Mouse (Mus musculus) hindbrain, embryonic 14.5 days (tissue): Measurements from ENCODE around the gene Sh3tc1. TPM values are rescaled to one million over a fixed set of nuclear protein-coding genes. Genes with fewer than 3 reads are reported as not detected.

ENCODE experiments used
- ATAC-seq: fragments of 200-750 bp; cut with Nextera tagmentation; 2 replicates; pipeline ENCODE4 v1.8.0; 2017; ENCODE audit warnings: moderate number of reproducible peaks, mild to moderate bottlenecking, moderate TSS enrichment, moderate library complexity; ENCODE audit not compliant: low FRiP score
- DNase-seq: peaks from one replicate; pipeline ENCODE4 v3.0.0-alpha.2; 2015; ENCODE audit warnings: low spot score
- H3K27ac ChIP-seq: fragments of 300-500 bp; sonication (generic); 2 replicates; pipeline ENCODE4 v1.5.1; 2014; ENCODE audit warnings: mild to moderate bottlenecking, moderate library complexity
- H3K27me3 ChIP-seq: fragments of 300-500 bp; sonication (generic); 2 replicates; pipeline ENCODE4 v1.6.1; 2014; ENCODE audit warnings: mild to moderate bottlenecking, low read length, mixed read lengths; ENCODE audit not compliant: control insufficient read depth, insufficient read depth
- H3K36me3 ChIP-seq: fragments of 300-500 bp; sonication (generic); replicated peaks from 2 replicates; pipeline ENCODE4 v1.6.1; 2014; ENCODE audit not compliant: control insufficient read depth, insufficient read depth
- H3K4me1 ChIP-seq: fragments of 300-500 bp; sonication (generic); replicated peaks from 2 replicates; pipeline ENCODE4 v1.6.1; 2014; ENCODE audit warnings: antibody characterized with exemption, low read length, mixed read lengths; ENCODE audit not compliant: control insufficient read depth, insufficient read depth
- H3K4me2 ChIP-seq: fragments of 300-500 bp; sonication (generic); replicated peaks from 2 replicates; pipeline ENCODE4 v1.6.1; 2014; ENCODE audit warnings: mild to moderate bottlenecking, moderate library complexity
- H3K4me3 ChIP-seq: fragments of 300-500 bp; sonication (generic); replicated peaks from 2 replicates; pipeline ENCODE4 v1.5.1; 2014; ENCODE audit warnings: mild to moderate bottlenecking, low read length
- H3K9ac ChIP-seq: fragments of 300-500 bp; sonication (generic); 2 replicates; pipeline ENCODE4 v1.6.1; 2014
- H3K9me3 ChIP-seq: fragments of 300-500 bp; sonication (generic); 2 replicates; pipeline ENCODE4 v1.6.1; 2016; ENCODE audit warnings: low read length; ENCODE audit not compliant: control insufficient read depth
- WGBS: fragments of 180-500 bp; shearing (Covaris S2); extraction: QIAGEN DNeasy Blood & Tissue Kit; methylation state at CpG from one replicate; pipeline ENCODE4 v1.1.7; 2014; 5-methylcytosine and 5-hydroxymethylcytosine counted together
- polyA plus RNA-seq: library from polyadenylated mRNA; unstranded; fragments of >200 nt; fragmentation: Nextera tagmentation; extraction: Ambion mirVana; gene quantifications from 2 replicates; pipeline ENCODE4 v1.2.1, GENCODE M21; 2014

Gene Sh3tc1
- polyA plus RNA-seq, 1 experiment from 2014 or later: 2.5 TPM

DNA sequence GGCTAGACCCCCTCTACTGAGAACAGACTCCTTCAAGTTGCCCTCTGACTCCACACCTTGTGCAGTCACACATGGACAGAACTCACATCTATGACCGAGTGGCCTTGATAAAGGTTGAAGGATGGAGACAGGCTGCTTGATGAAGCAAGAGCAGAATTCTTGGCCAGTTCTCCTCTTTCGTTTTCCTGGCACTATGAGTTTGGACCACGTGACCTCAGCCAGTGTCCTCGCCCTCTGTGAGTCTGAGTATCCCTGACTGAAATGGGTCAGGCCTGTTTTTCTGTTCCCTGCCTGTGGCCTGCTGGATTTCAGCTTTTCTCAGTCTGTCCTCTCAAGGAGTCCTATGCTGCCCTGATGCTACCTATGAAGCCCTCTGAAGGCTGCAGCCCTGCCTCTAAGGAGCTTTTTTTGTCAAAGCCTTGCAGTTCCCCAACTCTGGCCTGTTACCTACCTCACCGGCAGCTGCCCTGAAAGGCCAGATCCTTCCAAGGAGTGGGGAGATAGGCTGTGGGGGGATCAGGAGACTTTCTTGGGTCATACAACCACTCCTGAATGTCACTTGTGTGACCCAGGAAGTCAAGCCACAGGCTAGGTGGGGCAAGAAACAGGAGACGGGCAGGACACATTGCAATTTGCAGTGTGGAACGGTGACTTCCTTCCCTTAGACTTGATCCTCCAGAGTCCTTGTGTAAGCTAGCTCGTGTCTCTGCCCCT lies 3.6 kb upstream of the Sh3tc1 start:
- WGBS: 81% methylated on average over 8 of the region's 8 CpGs

DNA sequence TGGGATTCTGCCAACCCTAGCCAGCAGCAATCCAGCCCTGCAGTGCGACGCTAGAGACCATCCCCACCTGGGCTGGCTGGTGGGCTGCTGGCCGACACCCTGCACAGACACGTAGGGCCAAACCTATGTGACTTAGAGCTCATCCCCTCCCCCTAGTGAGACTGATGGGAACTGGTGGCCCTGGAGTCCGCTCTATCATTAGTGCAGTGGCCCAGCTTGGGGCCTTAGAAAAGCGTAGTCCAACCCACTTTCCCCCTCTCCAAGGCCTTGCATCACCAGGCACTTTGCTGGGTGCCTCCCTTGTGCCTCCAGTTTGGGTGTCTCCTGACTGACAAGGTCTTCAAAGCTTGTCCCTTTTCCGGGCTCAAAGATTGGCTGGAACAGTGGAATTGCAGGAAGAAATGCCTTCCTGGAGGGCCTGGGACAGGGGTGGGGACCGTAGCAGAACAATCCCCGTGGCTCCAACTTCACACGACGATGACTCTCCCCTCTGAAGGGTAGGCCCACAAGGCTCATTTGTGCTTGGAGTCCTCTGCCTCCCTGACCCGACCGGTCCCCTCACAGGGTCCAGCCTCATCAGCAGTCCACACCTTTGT lies 1.5 kb upstream of the Sh3tc1 start:
- Histone ChIP-seq H3K27me3 (no peaks in the 10 kb centered on the region), H3K9ac (no peak overlapping the region), H3K4me1 (0 out of 2 replicates have a peak, but pooled peaks cover 7% of the 10 kb centered on the region), H3K9me3 (no peaks in the 10 kb centered on the region), H3K27ac (no peak overlapping the region), H3K4me2 (no peak overlapping the region), H3K36me3 (no peaks in the 10 kb centered on the region), H3K4me3 (no peak overlapping the region)
- ATAC-seq (no peak), DNase-seq (no peak)
- WGBS: 48% methylated on average over 13 of the region's 13 CpGs

More for the DNA sequence above, 3.6 kb upstream of the Sh3tc1 start:
- Histone ChIP-seq H3K27me3 (no peaks in the 10 kb centered on the region), H3K36me3 (no peaks in the 10 kb centered on the region), H3K4me3 (no peak overlapping the region), H3K27ac (no peak overlapping the region), H3K4me1 (no peaks in the 10 kb centered on the region), H3K9me3 (no peaks in the 10 kb centered on the region), H3K4me2 (no peak overlapping the region), H3K9ac (no peak overlapping the region)
- no peak for DNase-seq
- ATAC-seq: no peak

DNA sequence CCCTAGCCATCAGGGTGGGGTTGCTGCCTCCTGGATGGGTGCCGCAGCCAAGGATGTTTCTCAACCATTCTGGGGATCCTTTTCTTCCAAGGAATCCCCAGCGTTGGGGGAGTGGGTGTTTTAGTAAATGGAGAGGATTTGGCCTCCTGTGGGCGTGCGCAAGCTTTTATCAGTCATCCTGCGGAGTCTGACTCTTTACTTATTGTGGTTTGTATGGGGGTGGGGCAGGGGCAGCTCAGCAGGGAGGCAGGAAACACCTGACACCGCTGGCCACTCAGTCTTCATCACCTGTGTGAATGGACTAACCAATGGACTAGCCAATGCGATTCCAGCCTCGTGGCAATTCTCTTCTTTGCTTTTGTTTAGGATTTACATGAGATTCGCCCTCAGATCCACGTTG lies 929 bp upstream of the Sh3tc1 start:
- ATAC-seq: no peak
- H3K9ac ChIP-seq: no peak overlapping the region
- no peak overlapping the region for H3K4me3 ChIP-seq
- no peak overlapping the region for H3K4me2 ChIP-seq
- H3K27me3 ChIP-seq: no peaks in the 10 kb centered on the region
- 12% methylated on average over 10 of the region's 10 CpGs for WGBS
- DNase-seq: no peak
- no peaks in the 10 kb centered on the region for H3K36me3 ChIP-seq
- H3K27ac ChIP-seq: no peak overlapping the region
- 0 out of 2 replicates have a peak, but pooled peaks cover 7% of the 10 kb centered on the region for H3K4me1 ChIP-seq
- no peaks in the 10 kb centered on the region for H3K9me3 ChIP-seq

DNA sequence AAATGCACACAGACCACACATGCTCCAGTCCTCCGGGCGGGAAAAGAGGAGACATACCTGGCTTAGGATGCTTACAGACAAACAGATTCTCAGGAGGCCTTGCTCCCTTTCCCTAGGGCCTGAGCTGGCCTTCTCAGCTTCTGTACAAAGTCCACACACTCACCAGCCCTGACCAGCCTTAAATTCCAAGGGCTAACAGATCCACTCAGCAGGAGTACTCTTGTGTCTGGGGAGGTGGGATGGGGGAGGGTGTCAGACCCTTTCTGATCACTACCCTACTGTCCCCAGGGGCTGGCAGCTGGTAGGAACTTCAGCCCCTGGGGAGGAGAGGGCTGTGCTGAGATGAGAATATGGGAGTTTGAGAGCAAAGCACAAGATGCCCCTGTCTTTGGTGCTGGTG lies 782 bp downstream of the Sh3tc1 start:
- Histone ChIP-seq H3K4me3 (no peak overlapping the region), H3K36me3 (no peaks in the 10 kb centered on the region), H3K9ac (no peak overlapping the region), H3K9me3 (no peaks in the 10 kb centered on the region), H3K4me2 (no peak overlapping the region), H3K4me1 (0 out of 2 replicates have a peak, but pooled peaks cover 7% of the 10 kb centered on the region), H3K27ac (no peak overlapping the region), H3K27me3 (no peaks in the 10 kb centered on the region)
- ATAC-seq: no peak
- 66% methylated on average over 2 of the region's 2 CpGs for WGBS
- DNase-seq: no peak

DNA sequence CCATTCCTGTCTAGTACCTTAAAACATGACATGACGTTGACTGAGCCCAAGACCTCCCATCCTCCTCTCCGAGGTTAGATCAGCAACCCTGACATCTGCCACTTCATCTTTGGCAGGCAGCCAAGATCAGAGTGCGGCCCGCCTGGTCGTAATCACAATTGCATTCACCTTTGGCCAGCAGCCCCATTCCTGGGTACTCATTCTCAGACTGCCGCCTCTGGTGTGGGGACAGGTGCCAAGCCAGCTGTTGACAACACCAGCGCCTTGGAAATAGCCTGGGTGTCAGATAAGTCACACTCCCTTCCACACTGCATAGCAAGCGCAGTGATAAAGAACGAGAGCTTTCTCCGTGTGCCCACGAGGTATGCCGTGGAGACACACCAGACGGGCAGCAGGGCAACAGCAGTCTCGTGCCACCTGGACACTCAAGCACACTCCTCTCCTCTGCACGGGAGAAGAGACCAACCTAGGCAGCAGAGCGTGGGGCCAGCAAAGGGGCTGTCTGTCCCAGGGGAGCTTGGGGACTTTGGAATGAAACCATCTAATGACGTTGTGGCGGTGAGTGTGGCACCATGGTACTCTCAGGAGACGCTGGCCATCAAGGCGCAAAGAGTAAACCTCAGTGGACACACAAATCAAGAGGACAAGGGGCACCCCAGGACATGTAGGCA lies 2.4 kb downstream of the Sh3tc1 start:
- no peaks in the 10 kb centered on the region for H3K9me3 ChIP-seq
- H3K27me3 ChIP-seq: no peaks in the 10 kb centered on the region
- no peak overlapping the region for H3K4me3 ChIP-seq
- 77% methylated on average over 20 of the region's 20 CpGs for WGBS
- H3K27ac ChIP-seq: no peak overlapping the region
- peak; percentile 34 for DNase-seq
- no peak overlapping the region for H3K4me2 ChIP-seq
- no peak overlapping the region for H3K9ac ChIP-seq
- H3K4me1 ChIP-seq: 0 out of 2 replicates have a peak, but pooled peaks cover 7% of the 10 kb centered on the region
- no peaks in the 10 kb centered on the region for H3K36me3 ChIP-seq
- 0 out of 2 replicates have a peak, but pooled peaks have one; percentile 24 for ATAC-seq

DNA sequence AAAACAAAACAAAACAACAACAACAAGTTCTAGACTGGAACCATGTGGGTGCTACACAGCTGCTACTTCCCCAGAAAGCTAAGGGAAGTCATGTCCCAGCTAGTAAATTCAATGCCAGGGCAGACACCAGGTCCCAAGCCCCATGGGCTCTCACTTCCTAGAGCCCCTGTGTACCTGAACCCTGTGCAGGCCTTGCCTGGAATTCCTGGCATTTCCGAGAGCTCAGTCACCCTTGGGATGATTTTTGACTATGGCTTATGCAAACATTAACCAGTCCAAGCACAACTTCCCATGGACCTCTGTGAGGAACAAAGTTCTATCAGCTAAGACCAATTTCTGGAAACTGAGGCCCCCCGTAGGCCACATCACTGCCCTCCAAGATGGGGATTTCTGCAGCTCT lies 6.3 kb downstream of the Sh3tc1 start:
- WGBS: 89% methylated on average over 2 of the region's 2 CpGs
- Histone ChIP-seq H3K9me3 (no peaks in the 10 kb centered on the region), H3K4me2 (no peak overlapping the region), H3K9ac (no peak overlapping the region), H3K4me1 (0 out of 2 replicates have a peak, but pooled peaks cover 7% of the 10 kb centered on the region), H3K36me3 (no peaks in the 10 kb centered on the region), H3K27ac (no peak overlapping the region), H3K27me3 (no peaks in the 10 kb centered on the region), H3K4me3 (no peak overlapping the region)
- DNase-seq (no peak), ATAC-seq (no peak)

DNA sequence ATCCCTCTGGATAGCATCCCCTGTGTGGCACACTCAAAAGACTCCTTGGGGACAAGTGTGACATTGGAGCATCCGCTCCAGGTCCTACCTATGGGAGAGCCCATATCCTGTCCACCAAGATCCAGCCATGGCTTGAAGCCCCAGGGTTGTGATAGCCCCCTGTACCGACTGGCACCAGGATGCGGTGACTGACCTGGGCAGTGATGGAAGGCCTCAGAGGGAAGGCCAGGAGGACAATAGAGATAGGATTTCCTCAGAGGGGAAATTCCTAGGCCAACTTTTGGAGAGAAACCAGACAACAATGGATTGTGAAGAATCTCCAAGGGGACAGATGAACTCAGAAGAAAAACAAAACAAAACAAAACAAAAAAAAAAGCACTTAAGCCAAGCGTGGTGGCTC lies 8.8 kb downstream of the Sh3tc1 start:
- no peak for DNase-seq
- WGBS: 89% methylated on average over 4 of the region's 4 CpGs
- H3K4me2 ChIP-seq: no peak overlapping the region
- H3K36me3 ChIP-seq: no peaks in the 10 kb centered on the region
- H3K27me3 ChIP-seq: no peaks in the 10 kb centered on the region
- no peak overlapping the region for H3K4me3 ChIP-seq
- no peaks in the 10 kb centered on the region for H3K9me3 ChIP-seq
- ATAC-seq: no peak
- H3K9ac ChIP-seq: no peak overlapping the region
- H3K27ac ChIP-seq: no peak overlapping the region
- H3K4me1 ChIP-seq: no peaks in the 10 kb centered on the region

DNA sequence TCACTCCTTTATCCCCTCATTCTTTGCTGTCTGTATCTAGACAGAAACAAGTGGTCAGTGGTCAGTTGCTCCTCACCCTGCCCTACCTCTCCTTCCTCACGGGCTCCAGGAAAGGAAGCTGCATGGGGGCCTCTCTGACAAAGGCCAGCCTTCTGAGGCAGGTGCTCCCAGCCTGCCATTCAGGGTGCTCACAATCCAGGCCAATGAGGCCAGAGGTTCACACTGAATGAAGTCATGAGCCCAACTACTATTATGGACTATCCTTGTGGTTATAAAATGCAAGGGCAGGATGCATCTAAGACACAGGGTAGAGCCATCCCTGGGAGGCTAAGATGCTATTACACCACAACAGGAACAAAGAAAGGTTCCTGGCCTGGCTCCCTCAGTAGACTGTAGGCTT lies 9.2 kb downstream of the Sh3tc1 start:
- no peak overlapping the region for H3K4me2 ChIP-seq
- no peaks in the 10 kb centered on the region for H3K9me3 ChIP-seq
- 75% methylated on average over 1 of the region's 1 CpGs for WGBS
- ATAC-seq: no peak
- H3K4me3 ChIP-seq: no peak overlapping the region
- DNase-seq: no peak
- no peaks in the 10 kb centered on the region for H3K4me1 ChIP-seq
- no peak overlapping the region for H3K27ac ChIP-seq
- no peaks in the 10 kb centered on the region for H3K36me3 ChIP-seq
- H3K27me3 ChIP-seq: no peaks in the 10 kb centered on the region
- H3K9ac ChIP-seq: no peak overlapping the region

DNA sequence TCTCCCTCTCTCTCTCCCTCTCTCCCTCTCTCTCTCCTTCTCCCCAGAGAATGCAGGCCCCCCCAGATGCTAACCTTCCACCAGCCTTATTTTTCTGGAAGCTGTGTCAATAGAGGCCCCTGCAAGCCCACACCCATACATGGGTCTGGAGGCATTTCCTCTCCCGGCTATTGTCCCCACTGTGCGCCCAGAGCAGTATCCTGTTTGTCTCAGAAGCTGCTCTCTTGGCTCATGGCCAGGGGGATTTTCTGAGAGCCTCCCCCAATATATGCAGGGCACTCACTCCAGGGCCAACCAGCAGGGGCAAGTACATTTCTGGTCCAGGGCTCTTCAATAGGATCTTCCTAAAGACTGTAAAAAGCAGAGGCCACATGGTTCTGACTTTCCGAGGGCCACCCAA lies 9.9 kb downstream of the Sh3tc1 start:
- DNase-seq: no peak
- no peak overlapping the region for H3K4me3 ChIP-seq
- H3K36me3 ChIP-seq: no peaks in the 10 kb centered on the region
- ATAC-seq: no peak
- no peak overlapping the region for H3K9ac ChIP-seq
- H3K27me3 ChIP-seq: no peaks in the 10 kb centered on the region
- no peak overlapping the region for H3K27ac ChIP-seq
- 71% methylated on average over 3 of the region's 3 CpGs for WGBS
- no peaks in the 10 kb centered on the region for H3K9me3 ChIP-seq
- no peak overlapping the region for H3K4me2 ChIP-seq
- no peaks in the 10 kb centered on the region for H3K4me1 ChIP-seq
